Mouse (Mus musculus) macrophage (primary cell): ENCODE data around the gene Olfr553. TPM values are rescaled to one million over a fixed set of nuclear protein-coding genes. Genes with fewer than 3 reads are reported as not detected.

ENCODE experiments used
- H3K27ac ChIP-seq: fragments of 350-480 bp; formaldehyde crosslinking; 2 replicates; pipeline ENCODE4 v1.9.0; 2021
- H3K36me3 ChIP-seq: fragments of 350-480 bp; formaldehyde crosslinking; 2 replicates; pipeline ENCODE4 v1.9.0; 2021; ENCODE audit errors: inconsistent target
- H3K4me3 ChIP-seq: fragments of 350-480 bp; formaldehyde crosslinking; 2 replicates; pipeline ENCODE4 v1.9.0; 2021; ENCODE audit errors: inconsistent target
- H3K79me2 ChIP-seq: fragments of 350-480 bp; formaldehyde crosslinking; 2 replicates; pipeline ENCODE4 v1.9.0; 2021; ENCODE audit errors: inconsistent target
- WGBS: methylation state at CpG from one replicate; pipeline ENCODE4 v1.1.7; 2026; ENCODE audit warnings: inconsistent platforms; ENCODE audit not compliant: missing documents; 5-methylcytosine and 5-hydroxymethylcytosine counted together
- polyA plus RNA-seq: library from polyadenylated mRNA; stranded (reverse); fragments of 250-400 nt; gene quantifications from 3 replicates; pipeline ENCODE4 v1.2.4, GENCODE M21; 2018; ENCODE audit warnings: inconsistent platforms

The Olfr553 gene
- polyA plus RNA-seq, 1 experiment from 2014 or later: not detected

DNA sequence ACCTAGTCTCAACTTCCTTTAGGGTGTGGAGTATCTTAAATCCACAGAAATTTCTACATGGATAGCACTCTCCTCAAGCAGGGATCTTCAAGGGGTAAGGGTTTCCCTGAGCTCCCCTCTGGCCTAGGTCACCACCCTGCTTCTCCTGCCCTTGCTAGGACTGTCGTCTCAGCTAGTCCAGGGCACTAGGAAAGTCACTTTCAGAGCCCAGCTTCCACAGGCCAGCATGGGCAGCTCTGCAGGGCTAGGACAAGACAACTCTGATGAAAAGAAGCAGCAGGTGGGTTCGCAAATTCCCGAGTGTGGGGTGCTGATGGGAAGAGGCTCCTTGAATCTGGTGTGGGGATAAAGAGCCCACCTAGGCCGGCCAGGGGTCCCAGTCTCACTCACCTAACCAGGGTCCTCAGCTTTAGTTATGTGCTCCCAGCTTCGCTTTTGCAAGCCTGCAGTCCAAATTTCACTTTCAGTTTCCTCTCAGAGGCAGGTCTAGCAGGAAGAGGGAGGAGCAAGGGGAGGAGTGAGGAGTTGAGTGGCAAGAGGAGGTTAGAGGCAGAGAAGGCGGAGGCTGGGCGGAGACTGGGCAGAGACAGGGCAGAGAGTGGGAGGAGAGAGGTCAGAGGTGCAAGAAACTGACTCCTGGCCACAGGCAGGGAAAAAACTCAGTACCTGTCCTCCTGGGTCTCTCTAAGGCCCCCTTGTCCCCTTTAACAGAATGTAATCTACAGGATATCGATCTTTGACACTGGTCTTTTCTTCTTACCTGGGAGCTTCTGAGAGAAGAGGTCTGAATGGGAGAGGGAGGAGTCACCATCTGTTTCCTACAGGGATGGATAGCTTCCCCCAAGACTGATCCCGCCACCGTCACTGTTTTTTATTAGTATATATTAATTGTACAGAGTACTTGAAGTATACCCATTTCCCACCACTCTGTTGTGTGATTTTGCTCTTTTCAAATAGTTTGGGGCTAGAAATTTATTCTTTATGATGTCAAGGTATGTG, 52.7 kb downstream of the Olfr553 start, which contains the start of gene Trim21:
Trim21 (minus strand) TSS at position 488 of the 999 bp plus-strand sequence.
- H3K79me2 ChIP-seq: peaks cover 20% of the 10 kb centered on the region
- peak within 1 kb of the TSS; percentile 86 for H3K27ac ChIP-seq
- H3K4me3 ChIP-seq: peak within 1 kb of the TSS; percentile 94
- WGBS: 6% methylated on average over 10 of the region's 10 CpGs
- peaks cover 38% of the 10 kb centered on the region for H3K36me3 ChIP-seq

Other genes with a start within 250 kb of the Olfr553 start
- 17.3 to 71.9 TPM (median 64.3 TPM) in 3 replicates for gene Rrm1, start 176.5 kb downstream of the Olfr553 start, polyA plus RNA-seq
- gene Olfr543, start 136.5 kb downstream of the Olfr553 start, polyA plus RNA-seq: not detected in 3 replicates
- gene Olfr544, start 129.9 kb downstream of the Olfr553 start, polyA plus RNA-seq: not detected in 3 replicates
- gene Olfr545, start 118.6 kb downstream of the Olfr553 start, polyA plus RNA-seq: not detected in 3 replicates
- gene Olfr547, start 83.5 kb downstream of the Olfr553 start, polyA plus RNA-seq: not detected in 3 replicates
- not detected in 3 replicates for gene Olfr548-ps1, start 77.3 kb downstream of the Olfr553 start, polyA plus RNA-seq
- not detected in 3 replicates for gene Olfr549, start 68.3 kb downstream of the Olfr553 start, polyA plus RNA-seq
- gene Trim21, start 52.7 kb downstream of the Olfr553 start, polyA plus RNA-seq: 31.3 to 44.4 TPM (median 44.4 TPM) in 3 replicates
- gene Olfr550, start 46.8 kb downstream of the Olfr553 start, polyA plus RNA-seq: not detected in 3 replicates
- gene Olfr551, start 26.3 kb downstream of the Olfr553 start, polyA plus RNA-seq: not detected in 3 replicates
- not detected in 3 replicates for gene Olfr552, start 20.4 kb downstream of the Olfr553 start, polyA plus RNA-seq
- not detected in 3 replicates for gene Olfr554, start 20.2 kb upstream of the Olfr553 start, polyA plus RNA-seq
- not detected in 3 replicates for gene Olfr555, start 40.6 kb upstream of the Olfr553 start, polyA plus RNA-seq
- gene Olfr556, start 46.7 kb upstream of the Olfr553 start, polyA plus RNA-seq: not detected in 3 replicates
- gene Trim68, start 69.1 kb upstream of the Olfr553 start, polyA plus RNA-seq: 2.3 to 3.3 TPM (median 2.8 TPM) in 3 replicates
- gene Olfr557, start 77.7 kb upstream of the Olfr553 start, polyA plus RNA-seq: not detected in 3 replicates
- gene Olfr558, start 84.0 kb upstream of the Olfr553 start, polyA plus RNA-seq: not detected in 3 replicates
- gene Olfr33, start 100.9 kb upstream of the Olfr553 start, polyA plus RNA-seq: not detected in 3 replicates
- not detected in 3 replicates for gene Olfr559, start 109.3 kb upstream of the Olfr553 start, polyA plus RNA-seq
- not detected in 3 replicates for gene Olfr560, start 141.1 kb upstream of the Olfr553 start, polyA plus RNA-seq
- gene Olfr78, start 141.3 kb upstream of the Olfr553 start, polyA plus RNA-seq: not detected in 3 replicates
- not detected in 3 replicates for gene Olfr561, start 153.0 kb upstream of the Olfr553 start, polyA plus RNA-seq
- gene Olfr564, start 185.3 kb upstream of the Olfr553 start, polyA plus RNA-seq: not detected in 3 replicates
- gene Olfr566, start 240.5 kb upstream of the Olfr553 start, polyA plus RNA-seq: not detected in 3 replicates